Mouse (Mus musculus): ENCODE measurements around the gene Lrp5.

Gene Lrp5

GRCm38 (mm10) chr19:3654058-3654457, 32.3 kb downstream of the Lrp5 start:
- no peak for DNase-seq

GRCm38 (mm10) chr19:3653508-3653907, 32.9 kb downstream of the Lrp5 start:
- peak in 1 of 2 experiments; percentile 19 for DNase-seq

- peak in 1 of 2 experiments; percentile 32 for DNase-seq
Measured at GRCm38 (mm10) chr19:3651989-3652388, 34.4 kb downstream of the Lrp5 start.

- DNase-seq, result no peak
Measured at GRCm38 (mm10) chr19:3651220-3651619, 35.1 kb downstream of the Lrp5 start.

GRCm38 (mm10) chr19:3650448-3650847, 35.9 kb downstream of the Lrp5 start:
- DNase-seq, result no peak

- DNase-seq, result no peak
Measured at GRCm38 (mm10) chr19:3648830-3649450, 37.4 kb downstream of the Lrp5 start.

- DNase-seq, result no peak
Measured at GRCm38 (mm10) chr19:3647999-3648398, 38.4 kb downstream of the Lrp5 start.

- no peak for DNase-seq
Measured at GRCm38 (mm10) chr19:3645813-3646212, 40.6 kb downstream of the Lrp5 start.

- DNase-seq, result no peak
Measured at GRCm38 (mm10) chr19:3645318-3645717, 41.0 kb downstream of the Lrp5 start.

- DNase-seq, result no peak
Measured at GRCm38 (mm10) chr19:3639561-3639960, 46.8 kb downstream of the Lrp5 start.

- peak; percentile 46 to 63 for DNase-seq
Measured at GRCm38 (mm10) chr19:3638698-3639097, 47.7 kb downstream of the Lrp5 start.

GRCm38 (mm10) chr19:3632018-3632417, 54.3 kb downstream of the Lrp5 start:
- no peak for DNase-seq

GRCm38 (mm10) chr19:3631431-3631830, 54.9 kb downstream of the Lrp5 start:
- no peak for DNase-seq

GRCm38 (mm10) chr19:3630486-3630885, 55.9 kb downstream of the Lrp5 start:
- peak; percentile 47 to 63 for DNase-seq

- DNase-seq, result no peak
Measured at GRCm38 (mm10) chr19:3630027-3630426, 56.3 kb downstream of the Lrp5 start.

GRCm38 (mm10) chr19:3628223-3628622, 58.1 kb downstream of the Lrp5 start:
- no peak for DNase-seq

- DNase-seq, result no peak
Measured at GRCm38 (mm10) chr19:3625111-3625510, 61.3 kb downstream of the Lrp5 start.

- peak; percentile 76 to 78 for DNase-seq
Measured at GRCm38 (mm10) chr19:3623824-3624223, 62.5 kb downstream of the Lrp5 start.

GRCm38 (mm10) chr19:3623294-3623693, 63.1 kb downstream of the Lrp5 start:
- DNase-seq, result no peak

- peak; percentile 63 to 67 for DNase-seq
Measured at GRCm38 (mm10) chr19:3620871-3621270, 65.5 kb downstream of the Lrp5 start.

- no peak for DNase-seq
Measured at GRCm38 (mm10) chr19:3619359-3619758, 67.0 kb downstream of the Lrp5 start.

GRCm38 (mm10) chr19:3613991-3614390, 72.4 kb downstream of the Lrp5 start:
- no peak for DNase-seq

GRCm38 (mm10) chr19:3612534-3613273, 73.7 kb downstream of the Lrp5 start:
- DNase-seq, result no peak

- no peak for DNase-seq
Measured at GRCm38 (mm10) chr19:3611730-3612129, 74.6 kb downstream of the Lrp5 start.

All from cerebellum, postnatal 10 days (tissue).